Mouse (Mus musculus): ENCODE data around the gene Serpinb6e.

GRCm38 (mm10) chr13:33843308-33843707 lies at the start of gene Serpinb6e:
- no peak for TF ChIP-seq CTCF (IDR thresholded peaks at IDR 0.05; ENCODE audit: borderline replicate concordance, insufficient read depth, low read depth, low read length)
- TF ChIP-seq POLR2A (IDR thresholded peaks at IDR 0.05; ENCODE audit: borderline replicate concordance, insufficient read depth, low read length): no peak
